Mouse (Mus musculus) CH12.LX (cell line): ENCODE data around the gene Slc39a9. TPM values are rescaled to one million over a fixed set of nuclear protein-coding genes. Genes with fewer than 3 reads are reported as not detected.

Source experiments
- DNase-seq: peaks from one replicate; pipeline ENCODE4 v3.0.0-alpha.2; 2013; ENCODE audit errors: extremely low read depth
- H3K27ac ChIP-seq: 2 replicates; pipeline ENCODE4 v1.5.1; 2012; ENCODE audit warnings: low read depth, mild to moderate bottlenecking, control low read depth, moderate library complexity; ENCODE audit not compliant: insufficient read depth
- H3K27me3 ChIP-seq: replicated peaks from 2 replicates; pipeline ENCODE3; 2012; ENCODE audit warnings: inconsistent platforms
- H3K36me3 ChIP-seq, 2 experiments: replicated peaks in 1 of 2; 2 replicates each; pipeline versions ENCODE3 to v1.6.1; 2012; ENCODE audit warnings: inconsistent platforms in 1 of 2, low read length in 1 of 2, mild to moderate bottlenecking in 1 of 2, mixed read lengths in 1 of 2, moderate library complexity in 1 of 2; ENCODE audit not compliant: control insufficient read depth in 1 of 2, insufficient read depth in 1 of 2
- H3K4me1 ChIP-seq, 2 experiments: 2 replicates each; pipeline ENCODE4 v1.6.1; 2012; ENCODE audit warnings: inconsistent platforms in 1 of 2, moderate library complexity in 1 of 2; ENCODE audit not compliant: insufficient read depth in 2 of 2, control insufficient read depth in 1 of 2
- H3K4me2 ChIP-seq: 2 replicates; pipeline ENCODE4 v1.6.1; 2012; ENCODE audit warnings: low read depth, mild to moderate bottlenecking, control low read depth; ENCODE audit not compliant: poor library complexity, insufficient read depth, severe bottlenecking
- H3K4me3 ChIP-seq, 3 experiments: fragments of 150-350 bp in 1 of 3; sonication (generic) in 1 of 3; replicated peaks in 1 of 3; 2 replicates each; pipeline versions ENCODE3 to v1.5.1; 2011 to 2012; ENCODE audit warnings: low read depth in 2 of 3, low read length in 2 of 3, mild to moderate bottlenecking in 2 of 3, moderate library complexity in 2 of 3, control low read depth in 1 of 3, improper control_type of control experiment in 1 of 3, inconsistent platforms in 1 of 3, mixed read lengths in 1 of 3; ENCODE audit not compliant: poor library complexity in 1 of 3
- H3K79me2 ChIP-seq: replicated peaks from 2 replicates; pipeline ENCODE4 v1.6.1; 2012; ENCODE audit warnings: mild to moderate bottlenecking, moderate library complexity; ENCODE audit not compliant: control insufficient read depth, poor library complexity, insufficient read depth, severe bottlenecking; ENCODE audit errors: extremely low read depth
- H3K9ac ChIP-seq: 2 replicates; pipeline ENCODE4 v1.6.1; 2012; ENCODE audit warnings: low read depth, mild to moderate bottlenecking, control low read depth, moderate library complexity; ENCODE audit not compliant: insufficient read depth
- H3K9me3 ChIP-seq: replicated peaks from 2 replicates; pipeline ENCODE3; 2012; ENCODE audit warnings: low read length, inconsistent platforms, mixed read lengths
- CHD1 ChIP-seq: IDR thresholded peaks from 2 replicates; pipeline ENCODE4 v1.6.1; 2012; ENCODE audit warnings: low read depth, low read length, improper control_type of control experiment, inconsistent platforms
- CHD2 ChIP-seq: IDR thresholded peaks from 2 replicates; pipeline ENCODE4 v1.6.1; 2011; ENCODE audit warnings: low read length, improper control_type of control experiment
- CTCF ChIP-seq, 2 experiments: IDR thresholded peaks in 1 of 2; conservative IDR thresholded peaks in 1 of 2; 2 replicates each; pipeline ENCODE4 v1.5.1; 2011 to 2012; ENCODE audit warnings: low read depth in 2 of 2, low read length in 2 of 2, improper control_type of control experiment in 1 of 2, inconsistent platforms in 1 of 2, mild to moderate bottlenecking in 1 of 2, moderate library complexity in 1 of 2
- GABPA ChIP-seq: IDR thresholded peaks from 2 replicates; pipeline ENCODE4 v1.6.1; 2012; ENCODE audit warnings: low read depth, low read length, improper control_type of control experiment, inconsistent platforms; ENCODE audit not compliant: insufficient replicate concordance
- IRF4 ChIP-seq: IDR thresholded peaks from 2 replicates; pipeline ENCODE4 v1.6.1; 2014; ENCODE audit warnings: low read depth, mild to moderate bottlenecking, inconsistent platforms, low read length, improper control_type of control experiment
- JUN ChIP-seq: IDR thresholded peaks from 2 replicates; pipeline ENCODE4 v1.6.1; 2011; ENCODE audit warnings: low read depth, mild to moderate bottlenecking, low read length, improper control_type of control experiment, moderate library complexity; ENCODE audit not compliant: insufficient read depth
- JUND ChIP-seq: conservative IDR thresholded peaks from 2 replicates; pipeline ENCODE4 v1.6.1; 2011; ENCODE audit warnings: low read depth, low read length, improper control_type of control experiment
- MAFK ChIP-seq: IDR thresholded peaks from 2 replicates; pipeline ENCODE4 v1.6.1; 2011; ENCODE audit warnings: low read length, improper control_type of control experiment; ENCODE audit not compliant: insufficient replicate concordance
- MAZ ChIP-seq: IDR thresholded peaks from 2 replicates; pipeline ENCODE4 v1.6.1; 2012; ENCODE audit warnings: low read depth, mild to moderate bottlenecking, inconsistent platforms, low read length, improper control_type of control experiment, moderate library complexity
- MEF2A ChIP-seq: IDR thresholded peaks from 2 replicates; pipeline ENCODE4 v1.6.1; 2014; ENCODE audit warnings: low read depth, mild to moderate bottlenecking, inconsistent platforms, low read length, improper control_type of control experiment, borderline replicate concordance
- POLR2A ChIP-seq: IDR thresholded peaks from 2 replicates; pipeline ENCODE4 v1.6.1; 2011; ENCODE audit warnings: low read depth, mild to moderate bottlenecking, improper control_type of control experiment, low read length
- POLR2AphosphoS2 ChIP-seq: IDR thresholded peaks from 2 replicates; pipeline ENCODE4 v1.6.1; 2011; ENCODE audit warnings: low read depth, low read length, improper control_type of control experiment
- RAD21 ChIP-seq: IDR thresholded peaks from 2 replicates; pipeline ENCODE4 v1.6.1; 2011; ENCODE audit warnings: low read depth, mild to moderate bottlenecking, low read length, improper control_type of control experiment, moderate library complexity
- TCF12 ChIP-seq: IDR thresholded peaks from 2 replicates; pipeline ENCODE4 v1.6.1; 2014; ENCODE audit warnings: low read depth, mild to moderate bottlenecking, inconsistent platforms, low read length, improper control_type of control experiment
- UBTF ChIP-seq: IDR thresholded peaks from 2 replicates; pipeline ENCODE4 v1.6.1; 2012; ENCODE audit warnings: low read depth, mild to moderate bottlenecking, inconsistent platforms, low read length, improper control_type of control experiment, moderate library complexity
- USF2 ChIP-seq: conservative IDR thresholded peaks from 2 replicates; pipeline ENCODE4 v1.6.1; 2011; ENCODE audit warnings: low read depth, low read length, improper control_type of control experiment
- ZKSCAN1 ChIP-seq: IDR thresholded peaks from 2 replicates; pipeline ENCODE4 v1.6.1; 2012; ENCODE audit warnings: low read depth, inconsistent platforms, low read length, improper control_type of control experiment, borderline replicate concordance
- ZMIZ1 ChIP-seq: IDR thresholded peaks from 2 replicates; pipeline ENCODE4 v1.6.1; 2012; ENCODE audit warnings: low read depth, mild to moderate bottlenecking, inconsistent platforms, low read length, improper control_type of control experiment
- dilution Hi-C: fragments of 300-500 bp; cut with MboI; formaldehyde crosslinking; loops from 2 replicates; pipeline ENCODE4 v1.14.3; 2020; ENCODE audit warnings: low sequenced_read_pairs; ENCODE audit not compliant: extremely low pct_unique_long_range_greater_than_20kb, extremely low pct_ligation_motif_present
- in situ Hi-C: fragments of 300-500 bp; cut with MboI; formaldehyde crosslinking; loops from 3 replicates; pipeline ENCODE4 v1.14.3; 2019; ENCODE audit warnings: low sequenced_read_pairs, low pct_ligation_motif_present, low pct_unique_long_range_greater_than_20kb, mixed read lengths
- polyA plus RNA-seq: library from polyadenylated mRNA; unstranded; fragments of >175 nt; gene quantifications from 2 replicates; pipeline ENCODE4 v1.2.1, GENCODE M21; 2012; ENCODE audit warnings: low read depth; ENCODE audit not compliant: insufficient read length
- total RNA-seq, 2 experiments: library from RNA; depleted of rRNA; stranded (reverse); fragments of 300-350 nt in 1 of 2; fragments of >200 nt in 1 of 2; gene quantifications; 2 replicates each; pipeline ENCODE4 v1.2.3; 2012 to 2014

The Slc39a9 gene
- total and polyA plus RNA-seq, 3 experiments = 8.0 to 17.1 (median 9.1) TPM

DNA sequence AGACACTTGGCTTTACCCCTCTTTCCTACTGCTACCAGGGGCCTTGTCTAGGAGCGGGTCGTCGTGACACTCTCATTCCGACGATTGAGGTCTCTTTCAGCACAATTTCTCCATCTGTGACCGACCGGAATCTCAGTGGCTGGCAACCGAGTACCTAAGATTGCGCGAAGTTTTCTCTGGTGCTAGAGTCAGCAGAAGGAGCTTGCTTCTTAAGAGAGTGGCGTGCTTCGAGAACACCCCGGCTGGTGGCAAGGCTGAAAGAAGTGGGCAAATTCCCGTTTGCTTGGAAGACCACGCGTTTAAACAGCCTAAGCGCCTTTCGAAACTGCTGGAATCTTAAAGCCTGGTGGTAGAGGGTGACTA is 804 bp downstream of the Slc39a9 start:
- Histone ChIP-seq H3K27ac (no peak overlapping the region), H3K9ac (peak overlapping the region; percentile 40), H3K4me2 (peak overlapping the region; percentile 77), H3K4me3 (peak overlapping the region; percentile 83 to 91 (median 89)), H3K79me2 (peaks cover 68% of the 10 kb centered on the region), H3K4me1 (peaks cover 6 to 59% of the 10 kb centered on the region in 2 experiments; a peak in 3 of 4 replicates), H3K36me3 (peaks cover 22 to 49% of the 10 kb centered on the region in 2 experiments), H3K9me3 (no peaks in the 10 kb centered on the region), H3K27me3 (no peaks in the 10 kb centered on the region)
- dilution Hi-C loops = no loop called here
- no peak for DNase-seq
- in situ Hi-C loops = no loop called here
- 0 out of 2 replicates have a peak, but pooled peaks have one; percentile 6 for TF ChIP-seq CHD1
- no peak for TF ChIP-seq CTCF (conservative IDR thresholded peaks at IDR 0.05 in 1 of 2, IDR thresholded peaks at IDR 0.05 in 1 of 2; ENCODE audit: low read depth in 2 of 2, low read length in 2 of 2)

DNA sequence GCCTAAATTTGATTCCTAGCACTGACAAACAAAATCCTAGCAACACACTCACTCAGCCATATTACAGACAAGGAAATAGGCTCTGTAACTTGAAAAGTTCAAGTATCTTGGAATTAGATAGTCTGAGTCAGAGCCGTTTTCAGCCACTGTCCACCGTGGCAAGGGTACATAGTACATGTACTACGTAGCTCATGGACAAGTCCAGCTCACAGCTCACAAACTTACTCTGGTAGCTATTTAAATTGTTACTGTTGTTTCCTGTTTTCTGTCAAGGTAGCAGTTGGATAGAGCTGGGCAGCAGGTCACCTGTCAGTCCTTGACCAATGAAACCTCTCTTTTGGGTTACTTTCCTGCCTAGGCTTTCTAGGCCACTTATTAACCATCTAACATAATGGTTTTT is 2.7 kb downstream of the Slc39a9 start:
- no peak overlapping the region for H3K27ac ChIP-seq
- dilution Hi-C loops (no loop called here), in situ Hi-C loops (no loop called here)
- H3K4me2 ChIP-seq = peak overlapping the region; percentile 99
- H3K4me3 ChIP-seq = no peak overlapping the region
- peaks cover 9 to 38% of the 10 kb centered on the region in 2 experiments for H3K36me3 ChIP-seq
- peaks cover 54% of the 10 kb centered on the region for H3K79me2 ChIP-seq
- DNase-seq = no peak
- peaks cover 3 to 43% of the 10 kb centered on the region in 2 experiments; a peak in 3 of 4 replicates for H3K4me1 ChIP-seq
- TF ChIP-seq ZMIZ1 (no peak), RAD21 (no peak), MEF2A (no peak), CHD2 (no peak), CHD1 (no peak), USF2 (no peak), JUND (no peak)
- H3K9me3 ChIP-seq = no peaks in the 10 kb centered on the region
- 0 out of 2 replicates have a peak overlapping the region, but pooled peaks have one; percentile 40 for H3K9ac ChIP-seq
- no peaks in the 10 kb centered on the region for H3K27me3 ChIP-seq

- H3K4me2 ChIP-seq = no peak overlapping the region
- no peaks in the 10 kb centered on the region for H3K9me3 ChIP-seq
- H3K79me2 ChIP-seq = peaks cover 12% of the 10 kb centered on the region
- no peak overlapping the region for H3K4me3 ChIP-seq
- in situ Hi-C loops = no loop called here
- dilution Hi-C loops = no loop called here
- peaks cover 4 to 50% of the 10 kb centered on the region in 2 experiments for H3K36me3 ChIP-seq
- H3K27ac ChIP-seq = no peak overlapping the region
- TF ChIP-seq TCF12 = no peak
- TF ChIP-seq JUN = no peak
- no peak for TF ChIP-seq POLR2A
- TF ChIP-seq USF2 = no peak
- no peak for TF ChIP-seq POLR2AphosphoS2
- TF ChIP-seq UBTF = no peak
- TF ChIP-seq MAFK = no peak
- no peak for TF ChIP-seq ZKSCAN1
- no peak for TF ChIP-seq MAZ
- TF ChIP-seq IRF4 = no peak
- no peak for TF ChIP-seq GABPA
- no peak overlapping the region for H3K9ac ChIP-seq
- no peaks in the 10 kb centered on the region; a peak in 1 of 4 replicates for H3K4me1 ChIP-seq
- no peak for DNase-seq
- no peaks in the 10 kb centered on the region for H3K27me3 ChIP-seq
Measured at GRCm38 (mm10) chr12:80653951-80654658, 10.4 kb downstream of the Slc39a9 start.
